Mouse (Mus musculus) midbrain, embryonic 11.5 days (tissue): ENCODE data around the gene Actl6b. TPM values are rescaled to one million over a fixed set of nuclear protein-coding genes. Genes with fewer than 3 reads are reported as not detected.
A peak's percentile ranks its signal among the peaks of the same experiment; 100 is the strongest.

Experiments used
- ATAC-seq: fragments of 200-750 bp; cut with Nextera tagmentation; 2 replicates; pipeline ENCODE4 v1.8.0; 2017; ENCODE audit warnings: moderate TSS enrichment, moderate library complexity; ENCODE audit not compliant: low FRiP score
- DNase-seq: peaks from one replicate; pipeline ENCODE4 v3.0.0; 2015; ENCODE audit warnings: low spot score; ENCODE audit errors: missing footprints
- H3K27ac ChIP-seq: fragments of 300-500 bp; sonication (generic); 2 replicates; pipeline ENCODE4 v1.5.1; 2014; ENCODE audit warnings: low read depth, low read length
- H3K27me3 ChIP-seq: fragments of 300-500 bp; sonication (generic); 2 replicates; pipeline ENCODE4 v1.6.1; 2014; ENCODE audit warnings: mild to moderate bottlenecking, low read length, moderate library complexity, mixed read lengths; ENCODE audit not compliant: control insufficient read depth, insufficient read depth
- H3K36me3 ChIP-seq: fragments of 300-500 bp; sonication (generic); 2 replicates; pipeline ENCODE4 v1.6.1; 2014; ENCODE audit warnings: mild to moderate bottlenecking, low read length, moderate library complexity, mixed read lengths; ENCODE audit not compliant: control insufficient read depth, insufficient read depth
- H3K4me1 ChIP-seq: fragments of 300-500 bp; sonication (generic); 2 replicates; pipeline ENCODE4 v1.6.1; 2014; ENCODE audit warnings: low read length; ENCODE audit not compliant: control insufficient read depth, insufficient read depth
- H3K4me2 ChIP-seq: fragments of 300-500 bp; sonication (generic); 2 replicates; pipeline ENCODE4 v1.6.1; 2014; ENCODE audit warnings: mild to moderate bottlenecking, moderate library complexity
- H3K4me3 ChIP-seq: fragments of 300-500 bp; sonication (generic); 2 replicates; pipeline ENCODE4 v1.5.1; 2014; ENCODE audit warnings: low read depth, low read length
- H3K9ac ChIP-seq: fragments of 300-500 bp; sonication (generic); 2 replicates; pipeline ENCODE4 v1.6.1; 2014; ENCODE audit warnings: low read length
- H3K9me3 ChIP-seq: fragments of 300-500 bp; sonication (generic); 2 replicates; pipeline ENCODE4 v1.6.1; 2016; ENCODE audit warnings: low read length; ENCODE audit not compliant: control insufficient read depth
- WGBS: fragments of 180-500 bp; shearing (Covaris S2); extraction: QIAGEN DNeasy Blood & Tissue Kit; methylation state at CpG from one replicate; pipeline ENCODE4 v1.1.7; 2014; 5-methylcytosine and 5-hydroxymethylcytosine counted together
- polyA plus RNA-seq: library from polyadenylated mRNA; unstranded; fragments of >200 nt; fragmentation: Nextera tagmentation; extraction: Ambion mirVana; gene quantifications from 2 replicates; pipeline ENCODE4 v1.2.1, GENCODE M21; 2014

Gene Actl6b
- polyA plus RNA-seq, 1 experiment from 2014 or later: 31.1 TPM

DNA sequence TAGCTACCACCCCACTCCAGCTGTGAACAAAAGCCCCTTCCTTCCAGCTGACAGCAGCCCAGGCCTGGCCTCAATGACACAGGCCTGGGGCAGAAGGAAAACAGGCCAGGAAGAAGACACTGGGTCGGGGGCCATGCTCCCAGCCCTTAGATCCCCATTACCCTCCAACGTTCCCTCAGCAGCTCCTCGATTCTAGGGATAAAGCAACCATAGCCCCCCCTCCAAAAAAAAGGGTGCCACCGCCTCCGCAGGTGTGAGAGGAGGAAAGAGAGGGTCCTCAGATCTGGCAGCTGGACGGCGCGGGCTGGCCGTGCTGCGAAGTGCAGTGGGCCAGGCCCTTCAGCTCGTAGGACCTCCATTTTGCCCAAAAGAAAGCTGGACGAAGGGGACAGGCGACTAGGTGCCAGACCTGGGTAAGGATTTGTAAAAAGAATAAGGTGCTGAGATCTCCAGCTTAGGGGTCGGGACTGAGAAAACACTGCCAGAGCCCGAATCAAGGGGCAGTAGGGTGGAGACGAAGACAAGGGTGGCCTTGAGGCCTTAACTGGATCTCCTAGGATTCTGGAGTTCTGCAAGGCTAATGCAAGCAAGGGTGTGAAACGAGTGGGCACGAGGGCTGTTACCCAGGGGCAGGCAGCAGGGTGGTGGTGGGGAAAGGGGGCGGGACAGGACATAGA, 21.0 kb upstream of the Actl6b start:
- no peaks in the 10 kb centered on the region for H3K27me3 ChIP-seq
- no peaks in the 10 kb centered on the region for H3K9me3 ChIP-seq
- peak overlapping the region; percentile 95 for H3K4me2 ChIP-seq
- H3K4me1 ChIP-seq: peaks cover 14% of the 10 kb centered on the region
- H3K9ac ChIP-seq: peak overlapping the region; percentile 74
- peak overlapping the region; percentile 93 for H3K27ac ChIP-seq
- H3K36me3 ChIP-seq: peaks cover 17% of the 10 kb centered on the region
- ATAC-seq: peak; percentile 0; the same call in 1 of the 2 replicates
- WGBS: 0% methylated on average over 19 of the region's 19 CpGs
- DNase-seq: peak; percentile 92
- peak overlapping the region; percentile 62 for H3K4me3 ChIP-seq

GRCm38 (mm10) chr5:137532808-137533116, 20.6 kb upstream of the Actl6b start:
- Histone ChIP-seq H3K27ac (peak overlapping the region; percentile 93), H3K27me3 (no peaks in the 10 kb centered on the region), H3K4me1 (peaks cover 13% of the 10 kb centered on the region), H3K9ac (peak overlapping the region; percentile 74), H3K4me3 (peak overlapping the region; percentile 62), H3K4me2 (peak overlapping the region; percentile 95), H3K36me3 (peaks cover 17% of the 10 kb centered on the region), H3K9me3 (no peaks in the 10 kb centered on the region)
- ATAC-seq (peak; percentile 28; the same call in 1 of the 2 replicates), DNase-seq (no peak)
- WGBS: 1% methylated on average over 10 of the region's 12 CpGs

DNA sequence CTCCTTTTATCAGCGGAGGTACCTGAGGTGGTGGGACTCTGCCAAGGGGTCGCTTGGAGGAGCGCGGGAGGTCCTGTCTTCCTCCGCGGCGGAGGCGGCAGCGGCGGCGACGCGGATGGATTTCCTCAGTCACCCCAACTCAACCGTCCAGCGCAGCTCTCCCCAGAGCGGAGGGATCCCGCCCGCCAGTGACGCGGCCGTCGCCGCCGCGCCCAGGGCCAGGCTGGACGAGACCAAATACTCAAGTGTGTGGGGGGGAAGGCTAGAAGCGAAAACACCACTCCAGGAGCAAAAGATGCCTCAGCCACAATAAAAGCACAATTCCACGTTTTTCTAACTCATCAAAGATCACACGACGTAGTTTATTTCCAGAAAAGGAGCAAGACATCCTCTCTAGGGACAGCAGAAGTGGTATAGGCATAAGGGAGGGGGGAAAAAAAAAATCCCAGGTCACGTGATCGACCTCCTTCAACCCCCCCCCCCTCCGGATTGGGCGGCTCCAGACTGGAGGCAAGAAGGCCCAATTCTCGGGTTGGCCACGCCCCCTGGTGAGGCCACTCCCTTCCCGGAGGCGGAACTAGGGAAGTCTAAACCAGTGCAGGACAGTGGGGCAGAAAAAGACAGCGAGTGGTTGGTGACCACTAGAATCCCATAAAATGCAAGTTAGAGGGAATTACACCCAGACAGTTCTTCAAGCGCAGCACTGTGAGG, 20.0 kb upstream of the Actl6b start, which contains the start of the genes Epo and Gnb2:
Gene Epo (minus strand): TSS at position 126 of the 711 bp plus-strand sequence.
Gene Gnb2 (minus strand): TSS at position 394 of the 711 bp plus-strand sequence.
- under 1% methylated on average over 40 of the region's 40 CpGs for WGBS
- ATAC-seq: peak; percentile 74

DNA sequence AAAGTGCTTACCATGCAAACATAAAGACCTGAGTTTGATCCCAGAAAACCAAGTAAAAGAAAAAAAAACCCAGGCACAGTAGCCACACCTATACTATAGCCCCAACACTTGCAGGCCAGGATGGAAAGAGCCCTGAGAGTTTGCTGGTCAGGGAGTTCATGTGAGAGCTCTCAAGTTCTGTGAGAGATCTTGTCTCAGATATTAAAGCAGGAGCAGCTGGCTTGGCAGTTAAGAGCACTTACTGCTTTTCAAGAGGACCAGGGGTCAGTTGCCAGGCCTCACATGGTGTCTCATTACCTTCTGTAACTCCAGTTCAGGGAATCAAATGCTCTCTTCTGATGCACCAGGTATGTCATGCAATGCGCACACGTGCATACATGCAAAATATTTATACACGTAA, 18.6 kb upstream of the Actl6b start:
- ATAC-seq (no peak), DNase-seq (no peak)
- no peaks in the 10 kb centered on the region for H3K9me3 ChIP-seq
- no peak overlapping the region for H3K4me2 ChIP-seq
- peaks cover 7% of the 10 kb centered on the region for H3K4me1 ChIP-seq
- peaks cover under 1% of the 10 kb centered on the region; the same call in 1 of the 2 replicates for H3K36me3 ChIP-seq
- no peaks in the 10 kb centered on the region for H3K27me3 ChIP-seq
- no peak overlapping the region for H3K4me3 ChIP-seq
- 94% methylated on average over 3 of the region's 3 CpGs for WGBS
- no peak overlapping the region for H3K9ac ChIP-seq
- no peak overlapping the region for H3K27ac ChIP-seq

More for the DNA sequence above, 20.0 kb upstream of the Actl6b start, which contains the start of the genes Epo and Gnb2:
- Histone ChIP-seq H3K9me3 (no peaks in the 10 kb centered on the region), H3K36me3 (peaks cover 15% of the 10 kb centered on the region), H3K27me3 (no peaks in the 10 kb centered on the region), H3K4me3 (peak within 1 kb of the TSS; percentile 62), H3K4me1 (peaks cover 13% of the 10 kb centered on the region), H3K27ac (peak within 1 kb of the TSS; percentile 93), H3K4me2 (peak within 1 kb of the TSS; percentile 95), H3K9ac (peak within 1 kb of the TSS; percentile 74)
- DNase-seq: peak; percentile 100

DNA sequence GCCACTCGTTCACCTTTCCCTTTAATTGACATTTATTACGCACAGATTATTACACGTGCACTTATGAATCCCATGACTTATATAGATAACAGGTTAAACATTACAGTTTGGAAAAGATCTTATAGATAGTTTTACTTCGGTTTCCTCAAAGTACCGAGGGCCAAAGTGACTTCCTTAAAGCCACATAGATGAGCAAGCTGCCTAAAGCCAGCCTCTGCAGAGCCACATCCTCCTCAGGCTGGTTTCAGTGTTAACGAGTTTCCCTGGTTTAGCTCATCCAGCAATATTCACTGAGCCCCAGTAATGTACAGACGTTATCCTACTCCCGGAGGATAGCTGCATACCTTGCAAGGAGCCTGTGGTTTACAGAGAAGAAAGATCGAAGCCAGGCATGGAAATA, 18.0 kb upstream of the Actl6b start:
- no peak overlapping the region for H3K4me2 ChIP-seq
- H3K9ac ChIP-seq: no peak overlapping the region
- H3K27me3 ChIP-seq: no peaks in the 10 kb centered on the region
- H3K9me3 ChIP-seq: no peaks in the 10 kb centered on the region
- no peak overlapping the region for H3K4me3 ChIP-seq
- H3K36me3 ChIP-seq: no peaks in the 10 kb centered on the region
- H3K27ac ChIP-seq: no peak overlapping the region
- peaks cover 2% of the 10 kb centered on the region for H3K4me1 ChIP-seq
- DNase-seq (no peak), ATAC-seq (no peak)
- 84% methylated on average over 9 of the region's 9 CpGs for WGBS

DNA sequence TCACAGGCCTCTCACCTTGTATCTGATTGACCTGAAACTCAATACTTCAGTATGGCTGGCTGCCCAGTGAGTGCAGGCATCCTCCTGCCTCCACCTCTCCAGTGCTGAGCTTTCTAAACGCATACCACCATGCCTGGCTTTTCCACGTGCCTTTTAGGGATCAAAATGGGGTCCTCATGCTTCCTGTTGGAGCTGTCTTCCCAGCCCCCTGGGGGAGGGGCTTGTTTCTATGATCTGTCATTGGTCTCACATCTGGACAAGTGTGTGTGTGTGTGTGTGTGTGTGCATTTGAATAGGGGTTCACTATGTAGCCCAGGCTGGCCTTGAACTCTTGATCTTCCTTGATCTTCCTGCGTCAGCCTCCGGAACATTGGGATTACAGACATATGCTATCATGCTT, 15.9 kb upstream of the Actl6b start:
- H3K27ac ChIP-seq: no peak overlapping the region
- H3K4me3 ChIP-seq: no peak overlapping the region
- no peaks in the 10 kb centered on the region for H3K4me1 ChIP-seq
- DNase-seq (no peak), ATAC-seq (no peak)
- WGBS: 64% methylated on average over 4 of the region's 4 CpGs
- H3K9me3 ChIP-seq: no peaks in the 10 kb centered on the region
- H3K27me3 ChIP-seq: no peaks in the 10 kb centered on the region
- H3K9ac ChIP-seq: no peak overlapping the region
- H3K4me2 ChIP-seq: no peak overlapping the region
- H3K36me3 ChIP-seq: no peaks in the 10 kb centered on the region

DNA sequence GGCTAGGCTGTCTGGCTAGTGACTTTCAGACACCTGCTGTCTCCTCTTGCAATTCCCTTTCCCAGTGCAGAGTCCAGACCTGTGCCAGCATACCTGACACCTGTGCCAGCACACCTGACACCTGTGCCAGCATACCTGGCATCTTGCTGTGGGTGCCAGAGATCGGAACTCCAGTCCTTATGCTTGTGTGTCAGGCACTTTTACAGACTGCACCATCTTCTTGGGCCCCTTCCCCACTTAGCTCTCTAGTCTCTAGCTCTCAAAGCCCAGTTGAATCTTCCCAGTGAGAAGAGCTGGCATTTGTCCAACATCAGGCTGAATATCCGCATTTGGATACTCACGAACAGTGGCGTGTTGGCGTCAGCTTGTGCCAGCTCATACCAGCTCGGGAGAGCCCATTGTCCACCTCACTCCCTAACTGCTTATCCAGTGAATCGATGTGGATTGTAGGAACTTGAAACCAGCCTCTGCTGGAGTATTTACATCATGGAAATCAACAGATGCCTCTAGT, 14.0 kb upstream of the Actl6b start:
- Histone ChIP-seq H3K36me3 (no peaks in the 10 kb centered on the region), H3K27ac (no peak overlapping the region), H3K4me3 (no peak overlapping the region), H3K9ac (no peak overlapping the region), H3K4me2 (no peak overlapping the region), H3K9me3 (no peaks in the 10 kb centered on the region), H3K4me1 (no peaks in the 10 kb centered on the region), H3K27me3 (no peaks in the 10 kb centered on the region)
- ATAC-seq (no peak), DNase-seq (no peak)
- 78% methylated on average over 7 of the region's 7 CpGs for WGBS

- DNase-seq: no peak
- WGBS: 76% methylated on average over 6 of the region's 6 CpGs
- no peaks in the 10 kb centered on the region for H3K9me3 ChIP-seq
- ATAC-seq: no peak
- no peak overlapping the region for H3K4me3 ChIP-seq
- H3K4me1 ChIP-seq: no peaks in the 10 kb centered on the region
- H3K27ac ChIP-seq: no peak overlapping the region
- H3K9ac ChIP-seq: no peak overlapping the region
- no peak overlapping the region for H3K4me2 ChIP-seq
- no peaks in the 10 kb centered on the region for H3K27me3 ChIP-seq
- H3K36me3 ChIP-seq: no peaks in the 10 kb centered on the region
These were observed 12.3 kb upstream of the Actl6b start for GRCm38 (mm10) chr5:137540991-137541390.
